Mouse (Mus musculus): ENCODE results near the gene Zfp607b. TPM values are rescaled to one million over a fixed set of nuclear protein-coding genes. Genes with fewer than 3 reads are reported as not detected.
A peak's percentile ranks its signal among the peaks of the same experiment; 100 is the strongest.

Gene Zfp607b
- total RNA-seq, 2 experiments from 2014 or later = not detected

DNA sequence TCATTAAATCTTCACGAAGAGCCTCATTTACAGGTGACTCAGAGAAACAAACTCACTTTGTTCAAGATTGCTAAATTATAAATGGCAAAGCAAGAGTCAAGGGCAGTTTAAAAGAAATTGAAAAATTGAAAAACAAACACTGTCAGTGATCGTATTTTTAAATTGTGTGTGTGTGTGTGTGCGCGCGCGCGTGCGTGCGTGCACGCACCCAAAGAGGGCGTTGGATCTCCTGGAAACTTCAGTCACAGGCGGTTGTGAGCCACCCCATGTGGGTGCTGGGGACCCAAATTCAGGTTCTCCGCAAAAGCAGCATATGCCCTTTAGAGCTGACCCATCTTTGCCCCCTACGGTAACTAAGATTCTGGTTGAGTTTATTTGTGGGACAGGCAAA, 13.9 kb upstream of the Zfp607b start:
- ATAC-seq (replicated peaks; ENCODE audit: low FRiP score, poor library complexity, severe bottlenecking) = no peak

DNA sequence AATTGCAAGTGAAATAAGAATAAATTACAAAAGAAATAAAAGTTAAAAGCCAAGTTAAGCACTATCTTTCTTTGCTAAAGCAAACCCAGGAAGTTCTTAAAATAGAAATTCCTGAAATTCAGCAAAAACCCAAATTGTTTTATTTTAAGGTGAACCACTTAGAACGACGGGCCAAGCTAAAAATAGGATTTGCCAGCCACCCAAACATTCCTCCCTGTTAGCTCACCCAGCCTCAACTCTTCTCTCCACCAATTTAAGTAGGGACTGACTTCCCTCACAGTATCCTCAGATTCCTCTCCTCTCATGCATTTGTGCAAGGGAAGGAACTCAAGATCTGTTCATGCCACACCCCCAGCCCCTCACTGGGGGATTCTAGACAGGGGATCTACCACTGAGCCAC, 5.9 kb upstream of the Zfp607b start:
- ATAC-seq (replicated peaks; ENCODE audit: low FRiP score, poor library complexity, severe bottlenecking) = no peak

DNA sequence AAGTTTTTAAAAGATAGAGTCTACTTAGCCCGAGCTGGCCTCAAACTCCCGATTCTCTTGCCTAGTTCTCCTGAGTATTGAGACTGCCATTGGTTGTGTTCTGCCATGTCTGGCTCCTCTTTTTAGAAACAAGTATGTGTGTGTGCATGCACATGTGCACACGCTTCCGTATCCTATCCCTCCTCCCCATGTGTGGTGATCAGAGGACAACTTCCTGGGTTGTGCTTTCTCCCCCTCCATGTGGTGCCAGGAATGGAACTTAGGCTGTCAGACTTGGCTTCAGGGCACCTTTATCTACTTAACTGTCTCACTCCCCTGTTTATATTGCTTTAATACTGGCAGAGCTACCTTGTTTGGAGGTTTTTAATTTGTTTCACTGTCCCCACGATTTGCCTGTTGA, 3.9 kb upstream of the Zfp607b start:
- no peak for ATAC-seq (replicated peaks; ENCODE audit: low FRiP score, poor library complexity, severe bottlenecking)

DNA sequence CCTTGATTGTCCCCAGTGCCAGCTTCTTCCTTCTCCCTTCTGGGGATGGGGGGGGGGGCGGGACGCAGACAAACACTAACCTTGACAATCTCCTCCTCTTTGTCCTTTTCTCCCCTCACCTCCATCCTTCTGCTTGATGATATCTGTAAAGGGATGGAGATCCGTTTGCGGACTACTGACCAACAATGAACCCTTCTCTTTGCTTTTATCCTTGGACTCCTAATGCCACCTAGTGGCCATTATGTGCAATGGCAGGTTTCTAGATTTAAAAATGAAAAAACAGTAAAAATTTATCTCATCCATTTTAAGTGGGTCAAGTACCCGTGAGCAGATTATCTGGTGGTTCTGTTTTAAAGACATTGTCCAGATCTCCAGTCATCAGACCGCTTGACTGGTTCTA, 3.5 kb upstream of the Zfp607b start:
- ATAC-seq (replicated peaks; ENCODE audit: low FRiP score, poor library complexity, severe bottlenecking) = no peak

DNA sequence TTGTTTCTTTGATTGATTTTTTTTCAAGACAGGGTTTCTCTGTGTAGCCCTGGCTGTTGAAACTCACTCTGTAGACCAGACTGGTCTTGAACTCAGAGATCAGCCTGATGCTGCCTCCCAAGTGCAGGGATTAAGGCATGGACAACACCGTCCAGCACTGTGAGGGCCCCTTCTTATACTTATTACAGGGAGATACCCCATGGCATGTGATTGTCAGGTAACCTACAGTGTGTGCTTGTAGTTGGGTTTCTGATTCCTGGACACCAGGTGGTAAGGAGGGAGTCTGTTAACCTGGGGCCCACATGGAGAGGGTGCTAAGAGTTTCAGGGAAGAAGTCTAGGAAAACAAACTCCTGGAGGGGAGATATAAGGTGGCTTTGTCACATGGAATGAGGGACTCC, 2.1 kb upstream of the Zfp607b start:
- no peak for ATAC-seq (replicated peaks; ENCODE audit: low FRiP score, poor library complexity, severe bottlenecking)

DNA sequence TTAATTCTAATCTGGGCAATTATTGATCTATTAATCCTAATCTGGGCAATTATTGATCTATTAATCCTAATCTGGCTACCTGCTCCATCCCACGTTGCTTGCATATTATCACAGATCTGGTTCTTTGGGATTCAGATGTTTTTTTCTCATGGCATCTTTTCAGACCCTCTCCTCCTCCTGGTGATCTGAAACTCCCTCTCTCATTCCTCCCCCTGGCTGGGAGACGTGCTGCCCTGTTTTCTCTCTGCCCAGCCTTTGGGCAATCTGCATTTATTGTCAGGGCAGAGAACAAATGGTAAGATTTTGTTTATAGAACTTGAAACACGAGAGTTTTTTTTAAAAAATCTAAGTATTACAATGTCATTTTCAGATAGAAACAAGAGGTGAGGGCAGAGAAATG, 1.3 kb upstream of the Zfp607b start:
- ATAC-seq (replicated peaks; ENCODE audit: low FRiP score, poor library complexity, severe bottlenecking) = no peak

DNA sequence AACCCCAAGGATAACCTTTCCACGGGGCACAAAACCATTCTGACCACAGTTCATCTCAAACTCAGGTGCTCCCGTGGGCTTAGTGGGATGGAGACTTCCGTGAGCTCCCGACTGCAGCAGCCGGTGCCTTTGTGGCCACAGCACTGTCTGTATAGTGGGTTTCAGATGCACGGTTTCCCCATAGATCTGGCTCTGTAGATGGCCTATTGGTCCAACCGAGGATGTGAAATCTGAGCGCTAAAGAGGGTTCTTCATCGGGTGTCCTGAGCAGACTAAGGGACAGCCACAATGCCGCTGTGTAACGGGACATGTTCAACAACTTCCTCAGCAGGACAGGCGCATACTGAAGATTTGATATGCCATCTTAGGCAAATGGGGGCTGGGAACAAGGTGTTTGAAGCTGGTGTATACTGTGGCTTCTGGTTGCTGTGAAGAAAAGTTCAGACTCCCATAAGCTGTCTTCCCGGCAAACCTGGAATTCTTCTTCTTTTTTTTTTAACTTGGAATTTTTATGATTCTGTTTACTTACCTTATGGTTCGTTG, 823 bp upstream of the Zfp607b start:
- ATAC-seq (replicated peaks; ENCODE audit: low FRiP score, poor library complexity, severe bottlenecking) = no peak

DNA sequence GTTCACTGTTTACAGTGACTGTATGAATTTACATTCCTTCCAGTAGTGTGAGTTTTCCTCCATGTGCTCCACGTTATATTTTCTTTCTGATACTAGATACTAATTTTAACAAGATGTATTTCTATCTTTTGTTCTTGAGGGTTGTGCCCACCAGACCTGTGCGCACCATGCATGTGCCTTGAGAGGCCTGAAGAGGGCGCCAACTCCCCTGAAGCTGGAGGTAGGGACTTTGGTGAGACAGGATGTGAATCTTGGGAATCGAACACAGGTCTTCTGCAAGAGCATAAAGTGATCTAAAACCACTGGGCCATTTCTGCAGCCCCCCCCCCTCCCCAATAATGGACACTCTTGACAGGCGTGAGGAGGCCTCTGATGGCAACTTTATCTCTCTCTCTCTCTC, 1.9 kb downstream of the Zfp607b start:
- ATAC-seq (replicated peaks; ENCODE audit: low FRiP score, poor library complexity, severe bottlenecking) = no peak

DNA sequence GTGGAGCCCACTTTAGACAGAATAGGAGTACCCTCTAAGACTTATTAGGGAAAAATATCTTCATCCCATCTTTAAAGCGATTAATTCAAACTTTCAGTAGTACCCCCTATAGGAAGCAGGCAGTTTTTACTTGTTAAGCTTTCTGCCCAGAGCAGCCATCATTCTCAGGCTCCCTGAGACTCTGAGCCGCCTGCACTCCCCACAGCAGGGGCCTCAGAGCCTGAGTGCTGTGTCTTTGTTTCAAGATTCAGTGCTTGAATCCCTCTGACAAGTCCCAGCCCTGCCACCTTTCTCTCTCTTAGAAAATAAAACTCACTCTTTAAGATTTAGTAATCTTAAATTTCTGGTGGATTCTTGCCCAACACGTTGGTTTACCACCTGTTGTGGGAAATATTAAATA, 7.6 kb downstream of the Zfp607b start:
- no peak for ATAC-seq (replicated peaks; ENCODE audit: low FRiP score, poor library complexity, severe bottlenecking)

DNA sequence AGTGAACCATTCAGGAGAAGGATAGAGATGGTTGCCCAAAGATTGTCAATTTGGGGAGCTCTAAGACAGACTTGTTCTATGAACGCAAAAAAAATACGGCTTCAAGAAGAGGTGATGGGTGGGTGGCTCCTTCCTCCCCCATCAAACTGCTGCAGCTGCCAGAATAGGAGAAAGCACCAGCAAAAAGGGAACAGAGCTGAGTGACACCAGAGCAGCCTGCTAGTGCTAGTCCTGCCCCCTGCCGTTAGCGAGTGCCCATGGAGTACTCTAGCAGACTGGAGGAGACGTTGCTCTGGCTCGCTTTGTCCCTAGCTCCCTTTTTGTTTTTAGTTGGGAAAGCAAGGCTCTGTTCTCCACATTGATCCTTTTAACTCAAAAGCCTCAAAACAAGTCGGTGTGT, 21.3 kb downstream of the Zfp607b start:
- ATAC-seq (replicated peaks; ENCODE audit: low FRiP score, poor library complexity, severe bottlenecking) = no peak

DNA sequence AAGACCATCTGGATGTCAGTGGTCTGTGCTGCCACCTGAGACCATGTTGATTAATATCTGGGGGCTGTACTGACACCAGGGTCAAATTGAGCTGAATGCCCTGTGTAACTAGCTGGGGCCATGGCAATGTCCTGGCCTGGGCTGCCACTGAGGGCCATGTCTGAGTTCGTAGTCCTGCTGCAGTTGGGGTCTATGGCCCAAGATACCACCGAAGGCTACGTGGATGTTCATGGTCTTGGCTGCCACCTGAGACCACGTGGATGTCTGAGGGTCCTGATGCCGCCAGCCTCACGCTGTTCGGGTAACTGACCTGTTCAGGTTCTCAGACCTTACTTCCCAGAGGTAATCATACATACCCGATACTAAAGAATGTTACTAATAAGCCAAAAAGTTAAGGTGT, 32.8 kb downstream of the Zfp607b start:
- no peak for ATAC-seq (replicated peaks; ENCODE audit: low FRiP score, poor library complexity, severe bottlenecking)

DNA sequence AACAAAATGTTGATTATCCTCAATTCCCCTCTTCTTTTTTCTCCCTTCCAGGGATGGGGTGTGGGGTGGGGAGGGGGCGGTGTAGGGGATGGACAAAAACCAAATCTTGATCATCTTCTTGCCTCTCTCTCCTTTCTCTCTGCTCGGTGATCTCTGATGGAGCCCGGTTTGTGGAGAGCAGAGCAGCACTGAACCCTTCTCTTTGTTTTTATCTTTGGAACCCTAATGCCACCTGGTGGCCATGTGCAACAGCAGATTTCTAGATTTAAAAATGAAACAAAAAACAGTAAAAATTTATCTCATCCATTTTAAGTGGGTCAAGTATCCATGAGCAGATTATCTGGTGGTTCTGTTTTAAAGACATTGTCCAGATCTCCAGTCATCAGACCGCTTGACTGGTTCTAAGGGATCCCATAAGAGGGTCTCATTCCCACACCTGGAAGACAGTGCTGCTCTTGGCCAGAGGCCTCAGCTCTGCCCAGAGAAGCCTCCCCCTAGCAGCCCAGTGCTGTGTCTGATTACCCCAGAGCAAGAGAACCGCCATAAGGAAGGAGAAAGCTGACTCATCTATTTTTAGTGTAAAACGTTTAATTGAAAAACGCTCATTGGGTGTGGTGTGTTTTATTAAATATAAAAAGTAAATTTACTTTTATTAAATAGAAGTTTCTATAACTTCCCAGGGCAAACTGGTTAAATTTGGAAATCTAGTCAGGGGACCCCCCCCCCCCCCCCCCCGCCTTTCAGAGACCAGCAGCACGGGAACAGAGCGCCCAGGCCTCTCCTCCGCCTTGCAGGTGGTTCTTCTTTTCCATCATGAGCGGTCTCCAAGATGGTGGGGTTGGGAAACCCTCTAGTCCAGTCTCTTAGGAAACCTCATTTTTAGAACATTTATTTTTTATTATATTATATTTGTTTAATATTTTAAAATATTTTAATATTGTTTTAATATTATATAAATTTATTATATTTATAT, 36.7 kb downstream of the Zfp607b start:
- peak; percentile 67 for ATAC-seq (replicated peaks; ENCODE audit: low FRiP score, poor library complexity, severe bottlenecking)

DNA sequence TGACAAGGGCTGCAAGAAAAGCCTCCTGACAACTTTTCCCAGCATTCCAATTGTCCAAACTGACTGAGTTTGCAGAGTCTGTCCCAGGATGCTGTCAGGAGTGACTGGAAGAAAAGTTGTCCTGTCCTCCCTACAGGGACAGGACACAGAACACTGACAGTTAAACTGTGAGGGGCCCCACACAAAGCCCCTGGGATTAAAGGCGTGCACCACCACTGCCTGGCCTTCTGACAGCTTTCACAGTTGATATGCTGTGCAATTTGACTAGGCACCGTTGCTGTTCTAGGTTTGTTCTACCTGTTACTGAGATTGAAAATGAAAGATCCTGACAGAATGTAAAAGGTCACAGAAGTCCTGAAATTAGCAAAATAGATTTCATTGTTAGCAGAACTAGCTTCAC, 38.3 kb downstream of the Zfp607b start:
- no peak for ATAC-seq (replicated peaks; ENCODE audit: low FRiP score, poor library complexity, severe bottlenecking)

DNA sequence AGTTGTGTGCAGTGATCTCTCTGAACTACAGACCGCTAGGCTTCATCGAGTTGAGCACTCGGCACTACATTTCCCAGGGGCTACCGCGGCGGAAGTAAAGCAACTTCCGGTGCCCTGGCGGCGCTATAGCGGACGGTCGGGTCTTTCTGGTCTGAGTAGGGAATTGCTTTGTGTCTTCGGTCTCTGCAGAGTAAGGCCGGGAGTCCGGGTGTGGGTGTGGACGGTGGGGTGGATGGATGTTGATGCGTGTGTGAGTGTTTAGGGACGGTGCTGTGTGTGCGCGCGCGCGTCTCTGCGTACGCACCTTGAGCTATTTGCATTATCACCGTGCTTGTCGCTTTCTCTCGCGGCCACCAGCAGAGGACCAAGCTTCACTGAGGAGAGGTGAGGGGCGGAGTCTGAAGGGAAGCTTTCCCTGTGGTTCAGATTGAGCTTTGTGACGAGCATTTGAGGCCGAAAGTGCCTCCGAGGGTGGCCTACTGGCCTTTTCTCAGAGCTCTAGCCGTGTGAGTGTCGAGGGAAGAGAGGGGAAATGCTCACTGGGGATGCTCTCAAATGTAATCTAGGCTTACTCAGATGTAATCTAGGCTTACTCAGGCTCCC, 42.2 kb downstream of the Zfp607b start, which contains the start of gene Zfp60:
Gene Zfp60 (plus strand): TSS at position 109 of the 603 bp plus-strand sequence.
- ATAC-seq (replicated peaks; ENCODE audit: low FRiP score, poor library complexity, severe bottlenecking) = peak; percentile 99

DNA sequence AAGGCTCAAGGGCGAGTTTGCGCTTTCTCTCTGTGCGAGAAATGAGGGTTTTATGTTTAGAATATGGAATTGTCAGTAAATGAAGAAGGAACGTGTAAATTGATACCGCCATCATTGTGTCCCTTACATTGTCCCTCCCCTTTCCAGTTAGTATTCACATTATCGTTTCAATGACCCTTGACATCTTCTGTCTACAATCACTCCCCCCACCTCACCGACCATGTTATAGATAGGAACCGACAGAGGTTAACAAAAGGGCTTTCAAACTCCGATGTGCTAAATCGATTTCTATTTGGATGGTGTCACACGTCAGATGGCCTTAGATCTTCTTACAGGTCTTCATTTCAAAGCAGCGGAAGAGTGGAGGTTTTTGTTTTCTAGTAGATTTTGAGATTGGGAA, 42.8 kb downstream of the Zfp607b start:
- ATAC-seq (replicated peaks; ENCODE audit: low FRiP score, poor library complexity, severe bottlenecking) = no peak

DNA sequence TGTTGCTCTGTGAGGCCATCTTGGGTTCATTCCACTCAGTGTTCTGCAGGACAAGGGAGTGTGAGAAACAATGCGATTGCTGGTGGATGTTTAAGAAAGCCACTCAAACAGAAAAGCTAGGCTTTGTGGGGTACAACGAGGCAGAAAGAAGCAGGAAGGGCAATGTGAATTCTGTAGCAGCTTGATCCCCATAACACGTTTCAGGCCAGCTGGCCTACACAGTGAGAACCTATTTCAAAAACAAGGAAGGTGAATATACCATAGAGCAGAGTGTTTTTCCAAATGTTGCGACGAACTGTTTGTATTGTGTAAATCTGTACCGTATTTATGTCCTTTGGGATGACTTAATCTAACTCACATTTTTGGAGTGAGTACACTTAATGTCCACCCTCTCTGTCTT, 43.4 kb downstream of the Zfp607b start:
- no peak for ATAC-seq (replicated peaks; ENCODE audit: low FRiP score, poor library complexity, severe bottlenecking)

DNA sequence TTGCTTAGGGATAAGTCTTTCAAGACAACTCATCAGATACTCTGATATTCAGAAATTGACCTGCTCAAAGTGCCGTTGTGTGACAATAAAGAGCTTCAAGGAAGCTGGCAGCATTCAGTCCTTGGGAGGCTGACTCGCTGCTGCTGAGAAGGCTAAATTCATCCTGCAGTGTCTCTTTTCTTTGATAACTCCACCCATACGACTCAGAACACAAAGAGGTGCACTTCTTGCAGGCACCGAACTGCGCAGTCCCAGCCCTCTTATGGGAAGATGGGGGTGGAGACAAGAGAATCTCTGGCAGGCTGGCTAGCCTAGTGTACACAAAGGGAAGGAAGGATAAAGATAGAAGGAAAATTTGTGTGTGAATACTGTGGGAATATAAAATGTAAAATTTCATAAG, 46.3 kb downstream of the Zfp607b start:
- ATAC-seq (replicated peaks; ENCODE audit: low FRiP score, poor library complexity, severe bottlenecking) = no peak
